Mouse (Mus musculus) macrophage (primary cell): ENCODE measurements around the gene Pdzd3. TPM values are rescaled to one million over a fixed set of nuclear protein-coding genes. Genes with fewer than 3 reads are reported as not detected.

Source experiments
- H3K27ac ChIP-seq: fragments of 350-480 bp; formaldehyde crosslinking; 2 replicates; pipeline ENCODE4 v1.9.0; 2021
- H3K36me3 ChIP-seq: fragments of 350-480 bp; formaldehyde crosslinking; 2 replicates; pipeline ENCODE4 v1.9.0; 2021; ENCODE audit errors: inconsistent target
- H3K4me3 ChIP-seq: fragments of 350-480 bp; formaldehyde crosslinking; 2 replicates; pipeline ENCODE4 v1.9.0; 2021; ENCODE audit errors: inconsistent target
- H3K79me2 ChIP-seq: fragments of 350-480 bp; formaldehyde crosslinking; 2 replicates; pipeline ENCODE4 v1.9.0; 2021; ENCODE audit errors: inconsistent target
- WGBS: methylation state at CpG from one replicate; pipeline ENCODE4 v1.1.7; 2026; ENCODE audit warnings: inconsistent platforms; ENCODE audit not compliant: missing documents; 5-methylcytosine and 5-hydroxymethylcytosine counted together
- polyA plus RNA-seq: library from polyadenylated mRNA; stranded (reverse); fragments of 250-400 nt; gene quantifications from 3 replicates; pipeline ENCODE4 v1.2.4, GENCODE M21; 2018; ENCODE audit warnings: inconsistent platforms

Pdzd3 gene
- polyA plus RNA-seq, 1 experiment from 2014 or later: not detected

- 46% methylated on average over 8 of the region's 8 CpGs for whole genome bisulfite sequencing
- H3K27ac ChIP-seq: peak overlapping the region; percentile 40
- H3K79me2 ChIP-seq: no peaks in the 10 kb centered on the region
- H3K36me3 ChIP-seq: peaks cover 25% of the 10 kb centered on the region
- H3K4me3 ChIP-seq: peak overlapping the region; percentile 44
Measured at GRCm38 (mm10) chr9:44266478-44267226, 15.4 kb upstream of the Pdzd3 start.

DNA sequence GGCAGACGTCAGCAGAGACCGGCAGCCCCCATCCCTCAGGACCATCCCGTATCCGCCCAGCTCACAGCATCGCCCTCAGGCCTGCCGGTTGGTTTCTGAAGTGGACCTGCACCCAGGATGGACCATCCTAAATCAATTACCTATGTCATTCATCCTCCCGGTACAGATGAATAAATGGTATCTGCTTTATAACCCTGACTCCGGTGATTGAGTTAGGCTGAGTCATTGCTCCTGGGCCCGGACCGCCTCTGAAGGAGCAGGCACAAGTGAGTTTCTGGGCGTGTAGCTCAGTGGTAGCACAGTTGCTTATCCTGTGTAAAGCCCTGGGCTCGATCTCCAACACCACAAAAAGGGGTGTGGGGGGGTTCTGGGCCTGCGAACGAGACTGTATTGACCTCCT, 10.1 kb upstream of the Pdzd3 start:
- WGBS: 96% methylated on average over 14 of the region's 14 CpGs
- no peaks in the 10 kb centered on the region for H3K79me2 ChIP-seq
- H3K4me3 ChIP-seq: no peak overlapping the region
- H3K27ac ChIP-seq: no peak overlapping the region
- H3K36me3 ChIP-seq: peaks cover 30% of the 10 kb centered on the region

- no peak overlapping the region for H3K4me3 ChIP-seq
Measured at GRCm38 (mm10) chr9:44259014-44259413, 7.7 kb upstream of the Pdzd3 start.

DNA sequence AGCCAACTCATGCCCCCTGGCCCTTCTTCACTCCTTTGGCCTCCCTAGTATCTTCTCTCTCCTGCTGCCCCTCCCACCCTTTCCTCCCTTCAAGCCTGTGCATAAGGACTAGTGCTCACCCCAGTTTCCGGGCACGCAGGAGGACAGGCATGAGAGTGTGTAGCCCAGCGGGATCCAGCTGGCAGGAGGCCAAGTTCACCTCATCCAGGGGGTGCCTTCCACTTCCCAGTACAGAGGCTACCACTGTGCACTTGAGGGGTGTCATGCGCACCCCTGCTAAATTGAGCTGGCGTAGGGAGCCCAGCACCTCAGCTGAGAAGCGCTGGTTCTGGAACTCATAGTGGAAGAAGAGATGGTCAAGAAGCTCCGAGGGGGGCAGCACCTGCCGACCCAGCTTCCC, 4.9 kb upstream of the Pdzd3 start:
- no peak overlapping the region for H3K4me3 ChIP-seq
- 86% methylated on average over 8 of the region's 8 CpGs for WGBS
- H3K36me3 ChIP-seq: peaks cover 19% of the 10 kb centered on the region; the same call in 1 of the 2 replicates
- no peaks in the 10 kb centered on the region for H3K79me2 ChIP-seq
- no peak overlapping the region for H3K27ac ChIP-seq

More at GRCm38 (mm10) chr9:44259014-44259413, 7.7 kb upstream of the Pdzd3 start:
- 10% methylated on average over 10 of the region's 10 CpGs for WGBS
- Histone ChIP-seq H3K79me2 (no peaks in the 10 kb centered on the region), H3K27ac (peak overlapping the region; percentile 29; the same call in 1 of the 2 replicates), H3K36me3 (peaks cover 24% of the 10 kb centered on the region)

DNA sequence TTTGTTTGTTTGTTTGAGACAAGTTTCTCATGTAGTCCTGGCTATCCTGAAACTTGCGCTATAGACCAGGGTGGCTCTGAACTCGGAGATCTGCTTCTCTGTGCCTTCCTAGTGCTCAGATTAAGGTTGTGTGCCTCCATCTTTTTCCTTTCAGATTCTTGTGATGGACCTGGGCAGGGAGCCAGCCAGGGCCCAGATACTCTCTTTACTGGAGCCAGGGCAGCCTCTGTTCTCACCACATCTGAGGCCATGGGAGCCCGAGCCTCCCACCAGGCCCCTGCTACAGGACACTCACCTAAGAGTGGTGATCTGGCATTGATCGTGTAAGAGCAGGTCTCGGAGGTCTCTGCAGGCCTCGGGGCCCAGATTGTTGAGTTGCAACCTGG, 3.9 kb upstream of the Pdzd3 start:
- 89% methylated on average over 6 of the region's 6 CpGs for WGBS
- no peak overlapping the region for H3K27ac ChIP-seq
- H3K79me2 ChIP-seq: no peaks in the 10 kb centered on the region
- no peak overlapping the region for H3K4me3 ChIP-seq
- peaks cover 15% of the 10 kb centered on the region; the same call in 1 of the 2 replicates for H3K36me3 ChIP-seq

GRCm38 (mm10) chr9:44254508-44255135, 3.4 kb upstream of the Pdzd3 start:
- Histone ChIP-seq H3K36me3 (peaks cover 15% of the 10 kb centered on the region; the same call in 1 of the 2 replicates), H3K27ac (no peak overlapping the region), H3K4me3 (no peak overlapping the region), H3K79me2 (no peaks in the 10 kb centered on the region)
- 78% methylated on average over 5 of the region's 5 CpGs for WGBS

DNA sequence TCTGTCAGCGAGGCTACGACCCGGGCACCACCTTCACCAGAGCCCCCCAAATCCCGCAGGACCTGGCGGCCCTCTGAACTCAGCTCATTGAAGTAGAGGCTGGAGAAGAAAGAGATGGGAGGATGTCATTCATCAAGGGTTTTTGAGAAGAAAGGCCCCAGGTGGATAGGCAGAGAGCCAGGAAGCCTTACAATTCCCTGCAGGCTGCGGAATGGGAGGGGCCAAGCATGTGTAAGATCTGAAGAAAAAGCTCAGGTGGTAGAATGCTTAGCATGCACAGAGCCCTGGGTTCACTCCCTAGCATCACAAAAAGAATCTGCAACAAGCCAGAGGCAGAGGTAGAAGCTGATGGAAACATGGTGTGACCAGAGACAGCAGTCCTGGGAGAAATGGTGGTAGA, 2.2 kb upstream of the Pdzd3 start:
- no peak overlapping the region for H3K4me3 ChIP-seq
- WGBS: 97% methylated on average over 6 of the region's 6 CpGs
- H3K27ac ChIP-seq: no peak overlapping the region
- H3K79me2 ChIP-seq: no peaks in the 10 kb centered on the region
- H3K36me3 ChIP-seq: peaks cover 15% of the 10 kb centered on the region; the same call in 1 of the 2 replicates

DNA sequence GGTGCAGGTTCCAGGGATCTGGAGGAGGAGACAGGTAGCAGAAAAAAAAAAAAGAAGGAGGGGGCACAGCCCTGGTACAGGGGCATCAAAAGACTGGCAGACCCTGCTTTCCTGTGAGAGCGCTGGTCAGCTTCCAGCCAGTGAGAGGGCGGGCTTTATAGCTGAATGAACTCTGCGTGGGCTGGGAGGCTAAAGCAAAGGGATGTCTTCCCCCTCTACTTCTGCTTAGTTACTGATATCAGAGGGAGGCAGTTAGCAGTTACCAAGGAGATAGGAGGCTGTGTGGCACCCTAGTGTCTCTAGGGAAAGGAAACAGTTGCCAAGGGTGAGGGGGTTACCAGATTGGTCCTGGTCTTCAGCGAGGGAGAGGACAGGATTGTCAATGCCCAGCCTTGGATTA, 826 bp downstream of the Pdzd3 start:
- Histone ChIP-seq H3K4me3 (no peak overlapping the region), H3K27ac (no peak overlapping the region), H3K36me3 (peaks cover 15% of the 10 kb centered on the region; the same call in 1 of the 2 replicates), H3K79me2 (no peaks in the 10 kb centered on the region)
- 78% methylated on average over 4 of the region's 4 CpGs for whole genome bisulfite sequencing

- WGBS: 44% methylated on average over 24 of the region's 26 CpGs
Measured at GRCm38 (mm10) chr9:44249181-44250146, 1.8 kb downstream of the Pdzd3 start.

GRCm38 (mm10) chr9:44247907-44248306, 3.4 kb downstream of the Pdzd3 start:
- Histone ChIP-seq H3K4me3 (no peak overlapping the region), H3K27ac (no peak overlapping the region), H3K36me3 (peaks cover 5% of the 10 kb centered on the region; the same call in 1 of the 2 replicates), H3K79me2 (no peaks in the 10 kb centered on the region)
- 77% methylated on average over 6 of the region's 6 CpGs for WGBS

More at GRCm38 (mm10) chr9:44249181-44250146, 1.8 kb downstream of the Pdzd3 start:
- no peak overlapping the region for H3K27ac ChIP-seq
- no peak overlapping the region for H3K4me3 ChIP-seq
- peaks cover 15% of the 10 kb centered on the region; the same call in 1 of the 2 replicates for H3K36me3 ChIP-seq
- H3K79me2 ChIP-seq: no peaks in the 10 kb centered on the region

GRCm38 (mm10) chr9:44243621-44244020, 7.7 kb downstream of the Pdzd3 start:
- H3K4me3 ChIP-seq: no peak overlapping the region
- no peak overlapping the region for H3K27ac ChIP-seq
- WGBS: 94% methylated on average over 2 of the region's 2 CpGs
- H3K79me2 ChIP-seq: no peaks in the 10 kb centered on the region
- H3K36me3 ChIP-seq: no peaks in the 10 kb centered on the region

- H3K36me3 ChIP-seq: no peaks in the 10 kb centered on the region
- H3K79me2 ChIP-seq: no peaks in the 10 kb centered on the region
- no peak overlapping the region for H3K27ac ChIP-seq
- no peak overlapping the region for H3K4me3 ChIP-seq
- 75% methylated on average over 8 of the region's 9 CpGs for WGBS
Measured at GRCm38 (mm10) chr9:44241418-44241817, 9.9 kb downstream of the Pdzd3 start.

GRCm38 (mm10) chr9:44240911-44241310, 10.4 kb downstream of the Pdzd3 start:
- 94% methylated on average over 4 of the region's 5 CpGs for WGBS
- no peak overlapping the region for H3K27ac ChIP-seq
- no peak overlapping the region for H3K4me3 ChIP-seq
- no peaks in the 10 kb centered on the region for H3K36me3 ChIP-seq
- H3K79me2 ChIP-seq: no peaks in the 10 kb centered on the region

DNA sequence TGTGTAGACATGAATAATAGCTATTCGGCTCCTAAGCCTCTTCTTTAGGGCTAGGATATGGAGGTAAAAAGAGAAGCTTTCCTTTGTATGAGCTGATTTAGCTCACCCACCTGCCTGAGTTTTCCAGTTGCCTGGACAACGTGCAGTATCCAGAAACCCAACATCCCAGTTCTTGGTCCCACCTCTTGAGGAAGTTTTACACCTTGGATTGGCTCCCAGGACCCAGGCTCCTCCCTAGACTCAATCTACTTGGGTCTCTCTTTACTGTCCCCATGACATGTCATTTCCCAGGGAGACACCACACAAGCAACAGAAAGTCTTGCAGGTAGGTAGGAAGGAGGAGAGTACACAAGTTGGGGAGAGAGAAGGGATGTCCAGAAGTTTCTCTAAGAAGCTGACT, 10.9 kb downstream of the Pdzd3 start, which contains the start of gene Ccdc153:
Ccdc153 (plus strand) TSS at position 278 of the 400 bp plus-strand sequence.
- no peaks in the 10 kb centered on the region for H3K36me3 ChIP-seq
- no peak within 1 kb of the TSS for H3K4me3 ChIP-seq
- H3K79me2 ChIP-seq: no peaks in the 10 kb centered on the region
- H3K27ac ChIP-seq: no peak within 1 kb of the TSS
- 60% methylated on average over 2 of the region's 2 CpGs for WGBS
